Mouse (Mus musculus) erythroid progenitor cell, adult 5-6 weeks (primary cell): ENCODE measurements around the gene Phf6. TPM values are rescaled to one million over a fixed set of nuclear protein-coding genes. Genes with fewer than 3 reads are reported as not detected.
"Not testable (repeated sequence)": the region's sequence is repeated elsewhere in the genome, so short reads cannot be mapped to it uniquely, and the experiment has no call there.

Experiments used
- ATAC-seq: replicated peaks from 2 replicates; pipeline ENCODE4 v1.8.0; 2016; ENCODE audit warnings: moderate number of reproducible peaks, mild to moderate bottlenecking, moderate TSS enrichment, inconsistent platforms; ENCODE audit not compliant: poor library complexity, low FRiP score, severe bottlenecking
- total RNA-seq, 2 experiments: library from RNA; stranded (forward) in 1 of 2; stranded (reverse) in 1 of 2; fragments of 150-400 nt in 1 of 2; fragments of 186-747, 209-891 nt in 1 of 2; gene quantifications; 2 replicates each; pipeline versions ENCODE4 v1.2.3 to v1.2.4; 2015 to 2017; ENCODE audit warnings: low replicate concordance in 2 of 2

Gene Phf6
- total RNA-seq, 2 experiments from 2014 or later = 15.2 to 23.5 TPM

DNA sequence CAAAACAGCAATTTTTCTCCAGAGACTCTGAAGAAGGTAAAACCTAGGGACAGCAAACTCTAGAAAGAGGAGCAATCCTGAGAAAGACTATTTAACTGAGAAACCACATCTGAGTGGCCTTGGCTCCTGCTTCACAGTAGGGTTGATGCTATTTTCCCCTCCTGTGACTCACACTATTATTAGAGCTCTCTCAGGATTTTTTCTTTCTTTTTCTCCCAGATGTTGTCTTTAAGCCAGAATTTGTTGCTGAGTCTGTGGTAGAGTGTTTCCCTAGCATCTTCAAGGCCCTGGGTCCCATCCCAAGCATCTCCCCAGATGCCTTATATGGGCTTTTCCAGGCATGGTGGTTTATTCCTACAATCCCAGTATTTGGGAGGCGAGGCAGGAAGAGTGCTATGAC, 60.1 kb downstream of the Phf6 start:
- no peak for ATAC-seq

DNA sequence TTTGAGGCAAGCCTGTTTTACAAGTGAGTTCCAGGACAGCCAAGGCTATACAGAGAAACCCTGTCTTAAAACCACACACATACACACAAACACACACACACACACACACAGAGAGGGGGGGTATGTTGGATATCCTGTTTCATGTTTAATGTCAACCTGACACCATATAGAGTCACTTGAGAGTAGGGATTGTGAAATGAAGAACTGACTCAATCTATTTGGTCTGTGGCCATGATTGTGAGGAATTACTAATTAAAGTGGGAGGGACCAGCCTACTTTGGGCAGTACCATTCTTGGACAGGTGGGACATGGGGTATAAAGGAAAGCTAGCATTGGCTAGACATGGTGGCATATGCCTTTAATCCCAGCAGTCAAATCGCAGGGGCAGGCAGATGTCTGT, 60.6 kb downstream of the Phf6 start:
- no peak for ATAC-seq

- no peak for ATAC-seq
Measured at GRCm38 (mm10) chrX:52978576-52978975, 66.5 kb downstream of the Phf6 start.

DNA sequence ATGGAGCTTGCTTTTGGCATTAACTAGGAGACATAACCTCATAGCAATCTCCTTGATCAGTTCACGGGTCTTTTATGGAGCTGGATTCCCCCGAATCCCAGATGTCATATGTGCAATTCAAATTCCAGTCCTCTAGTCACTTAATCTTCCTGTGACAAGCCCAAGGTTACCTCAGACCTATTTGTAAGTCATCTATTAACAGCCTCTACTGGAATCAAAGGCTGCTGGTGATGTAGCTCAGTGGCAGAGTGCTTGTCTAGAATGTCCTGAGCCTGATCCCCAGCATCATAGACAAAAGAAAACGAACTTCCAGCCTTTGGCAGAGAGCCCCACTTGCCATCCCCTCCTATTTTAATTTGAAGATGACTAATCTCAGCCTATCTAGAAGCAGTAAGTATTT, 69.3 kb downstream of the Phf6 start:
- no peak for ATAC-seq

- ATAC-seq = peak; percentile 99
Measured at GRCm38 (mm10) chrX:52987905-52988783, 76.1 kb downstream of the Phf6 start, which contains the start of gene Hprt. Hprt (plus strand) TSS chrX:52988137.

DNA sequence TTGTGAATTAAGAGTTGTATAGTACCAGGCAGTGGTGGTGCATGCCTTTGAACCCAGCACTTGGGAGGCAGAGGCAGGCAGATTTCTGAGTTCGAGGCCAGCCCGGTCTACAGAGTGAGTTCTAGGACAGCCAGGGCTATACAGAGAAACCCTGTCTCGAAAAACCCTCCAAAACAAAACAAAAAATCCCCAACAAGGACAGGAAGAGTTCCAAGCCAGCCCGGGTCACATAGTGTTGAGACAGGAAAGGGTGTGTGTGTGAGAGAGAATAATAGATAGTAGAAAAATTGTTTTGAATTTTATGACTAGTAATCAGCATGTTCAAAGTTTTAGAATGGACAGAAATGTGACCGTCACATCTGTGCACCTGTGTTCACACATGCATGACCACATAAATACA, 82.7 kb downstream of the Phf6 start:
- ATAC-seq = not testable (repeated sequence)

GRCm38 (mm10) chrX:53004887-53005286, 92.8 kb downstream of the Phf6 start:
- ATAC-seq = not testable (repeated sequence)

- peak; percentile 63; the same call in 1 of the 2 replicates for ATAC-seq
Measured at GRCm38 (mm10) chrX:53006062-53006461, 94.0 kb downstream of the Phf6 start.

Other genes with a start within 250 kb of the Phf6 start
- gene Ccdc160, start 121.1 kb upstream of the Phf6 start, total RNA-seq (2015; ENCODE audit: low replicate concordance) = not detected in 2 replicates
- not detected in 2 replicates for gene Ccdc160, start 121.1 kb upstream of the Phf6 start, total RNA-seq (2017; ENCODE audit: low replicate concordance)
- gene Hprt, start 75.9 kb downstream of the Phf6 start, total RNA-seq (2015; ENCODE audit: low replicate concordance) = 82.6 and 119 TPM in 2 replicates
- gene Hprt, start 75.9 kb downstream of the Phf6 start, total RNA-seq (2017; ENCODE audit: low replicate concordance) = 86.4 and 105 TPM in 2 replicates